In the genomic region with DNA sequence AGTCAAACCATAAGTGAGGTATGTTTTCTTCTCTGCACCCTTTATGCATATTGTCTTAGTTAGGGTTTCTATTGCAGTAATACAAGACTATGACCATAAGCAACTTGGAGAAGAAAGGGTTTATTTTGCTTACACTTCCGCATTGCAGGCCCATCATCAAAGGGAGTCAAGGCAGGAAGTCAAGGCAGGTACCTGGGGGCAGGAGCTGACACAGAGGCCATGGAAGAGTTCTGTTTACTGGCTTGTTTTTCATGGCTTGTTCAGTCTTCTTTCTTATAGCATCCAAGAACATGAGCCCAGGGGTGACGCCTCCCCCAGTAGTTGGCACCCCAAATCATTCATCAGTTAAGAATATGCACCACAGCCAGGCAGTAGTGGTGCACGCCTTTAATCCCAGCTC, we compare ENCODE assay signal across 19 mouse cellular contexts. TPM values are rescaled to one million over a fixed set of nuclear protein-coding genes. Genes with fewer than 3 reads are reported as not detected.
DNase-seq lines count a peak whose midpoint lies in the region; ATAC-seq lines count a peak whose summit lies in the region.
"Had no signal": no experiment of that assay in that cellular context is flagged by ENCODE, and none has a peak within 500 bp of the region (broad histone marks: within the 10 kb centered on the region; RNA-seq: fewer than 3 reads in every experiment).

No protein-coding gene starts in this region.

- WGBS in forebrain, embryonic 15.5 days = 96% methylated on average over 3 of the region's 3 CpGs
- WGBS in midbrain, embryonic 13.5 days = 93% methylated on average over 3 of the region's 3 CpGs

- H3K9me3 ChIP-seq in forebrain, embryonic 15.5 days = no peaks in the 10 kb centered on the region
- H3K9me3 ChIP-seq in midbrain, embryonic 13.5 days = no peaks in the 10 kb centered on the region
- H3K9me3 ChIP-seq: embryonic facial prominence, embryonic 10.5 days; embryonic facial prominence, embryonic 12.5 days; forebrain, embryonic 13.5 days had no signal

- no peaks in the 10 kb centered on the region for H3K36me3 ChIP-seq in forebrain, embryonic 15.5 days
- no peaks in the 10 kb centered on the region for H3K36me3 ChIP-seq in midbrain, embryonic 13.5 days
- H3K36me3 ChIP-seq: embryonic facial prominence, embryonic 10.5 days; embryonic facial prominence, embryonic 12.5 days had no signal

- H3K4me3 ChIP-seq in forebrain, embryonic 15.5 days = no peak overlapping the region
- H3K4me3 ChIP-seq in midbrain, embryonic 13.5 days (replicated peaks) = no peak overlapping the region
- H3K4me3 ChIP-seq: embryonic facial prominence, embryonic 10.5 days; embryonic facial prominence, embryonic 12.5 days; forebrain, embryonic 13.5 days had no signal

- ATAC-seq in CD4-positive, CD25-positive, alpha-beta regulatory T cell, adult 4 months = peak; percentile 69
- ATAC-seq in inflammation-experienced regulatory T-cells, adult 6 months = peak; percentile 54
- ATAC-seq in forebrain, embryonic 15.5 days (replicated peaks) = no peak
- no peak for ATAC-seq in midbrain, embryonic 13.5 days
- ATAC-seq: activated CD4-positive, CD25-positive, alpha-beta regulatory T cell, adult 4 months; forebrain, embryonic 13.5 days; forebrain, embryonic 16.5 days had no signal

- H3K27ac ChIP-seq in forebrain, embryonic 15.5 days (replicated peaks) = no peak overlapping the region
- no peak overlapping the region for H3K27ac ChIP-seq in midbrain, embryonic 13.5 days
- H3K27ac ChIP-seq: embryonic facial prominence, embryonic 10.5 days; embryonic facial prominence, embryonic 12.5 days; forebrain, embryonic 13.5 days had no signal

- H3K9ac ChIP-seq in forebrain, embryonic 15.5 days (replicated peaks) = no peak overlapping the region
- H3K9ac ChIP-seq in midbrain, embryonic 13.5 days (replicated peaks) = no peak overlapping the region
- H3K9ac ChIP-seq: embryonic facial prominence, embryonic 12.5 days; forebrain, embryonic 13.5 days had no signal

- no peaks in the 10 kb centered on the region for H3K4me1 ChIP-seq in forebrain, embryonic 15.5 days
- no peaks in the 10 kb centered on the region for H3K4me1 ChIP-seq in midbrain, embryonic 13.5 days (replicated peaks)
- H3K4me1 ChIP-seq: embryonic facial prominence, embryonic 10.5 days; embryonic facial prominence, embryonic 12.5 days; forebrain, embryonic 13.5 days had no signal

- no peaks in the 10 kb centered on the region for H3K27me3 ChIP-seq in forebrain, embryonic 15.5 days
- no peaks in the 10 kb centered on the region for H3K27me3 ChIP-seq in midbrain, embryonic 13.5 days
- H3K27me3 ChIP-seq: embryonic facial prominence, embryonic 12.5 days; forebrain, embryonic 13.5 days had no signal

- no peak overlapping the region for H3K4me2 ChIP-seq in forebrain, embryonic 15.5 days (replicated peaks)
- H3K4me2 ChIP-seq in midbrain, embryonic 13.5 days (replicated peaks) = no peak overlapping the region
- H3K4me2 ChIP-seq: embryonic facial prominence, embryonic 12.5 days; forebrain, embryonic 13.5 days had no signal

- DNase-seq in CD4-positive, CD25-positive, alpha-beta regulatory T cell, adult 2 months (ENCODE audit: low read depth, low spot score) = peak; percentile 33
- DNase-seq in frontal cortex, postnatal 14 days (ENCODE audit: low spot score in 2 of 2) = no peak
- DNase-seq: adrenal gland, adult 8-10 months; adrenal gland, postnatal 14 days; adrenal gland, postnatal 36 days; cerebellum, adult 11-12 months; cerebellum, adult 2 months; cerebellum, adult 9-10 months; cerebellum, postnatal 10 days; cerebellum, postnatal 25 days had no signal

RNA-seq across cellular contexts. Expression of a gene that starts 6.6 kb away (rescaled TPM):
- polyA plus RNA-seq in CD4-positive, CD25-positive, alpha-beta regulatory T cell, adult 4 months (2017; shearing (Covaris generic)) = 100 to 1,000 TPM; 228 to 281 TPM
- polyA plus RNA-seq in inflammation-experienced regulatory T-cells, adult 6 months (2017; shearing (Covaris generic)) = 100 to 1,000 TPM; 199 to 236 (median 232) TPM
- 24.5 and 26.8 TPM in 2 replicates for polyA plus RNA-seq in forebrain, embryonic 15.5 days (2015; fragmentation: Nextera tagmentation; extraction: Ambion mirVana)
- 22.3 and 29.1 TPM in 2 replicates for polyA plus RNA-seq in midbrain, embryonic 13.5 days (2015; fragmentation: Nextera tagmentation; extraction: Ambion mirVana)

Comparison
In these comparisons a context has a peak if more than half of its experiments do, and no peak if none do; other contexts are left out.
1. ATAC-seq: peak in CD4-positive, CD25-positive, alpha-beta regulatory T cell, adult 4 months (single experiment) and inflammation-experienced regulatory T-cells, adult 6 months (single experiment); none in forebrain, embryonic 15.5 days (single experiment) and midbrain, embryonic 13.5 days (single experiment).